Mouse (Mus musculus) cerebellum, adult 8-10 months (tissue): ENCODE measurements at regions not wholly inside any gene's neighbourhood (a gene's known extent, or its start where the extent isn't known, plus 50 kb on each side); places are given as distances from the start of the nearest gene placed in this dataset.

Experiments used
- DNase-seq: peaks from one replicate; pipeline ENCODE4 v3.0.0; 2022

- no peak for DNase-seq
These were observed 200.6 kb downstream of the Xxylt1 start for GRCm38 (mm10) chr16:30880682-30881081.

DNA sequence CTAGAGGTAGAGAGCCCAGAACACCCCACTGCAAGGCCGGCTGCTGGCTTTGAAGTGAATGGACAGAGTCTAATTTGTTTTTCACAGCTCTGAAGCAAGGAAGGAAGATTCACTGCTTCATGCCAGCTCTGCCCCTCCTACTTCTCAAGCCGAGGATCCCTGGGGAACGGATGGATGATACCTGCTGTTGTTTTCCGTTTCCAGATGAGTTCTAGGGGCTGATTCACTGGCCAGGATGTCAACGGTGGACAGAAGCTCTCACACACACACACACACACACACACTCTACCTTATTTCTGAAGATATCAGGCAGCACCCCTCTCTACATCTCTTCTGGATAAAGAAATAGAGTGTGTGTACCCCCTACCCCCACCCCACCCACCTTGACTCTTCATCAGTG, 200.0 kb downstream of the Xxylt1 start:
- DNase-seq, result no peak

DNA sequence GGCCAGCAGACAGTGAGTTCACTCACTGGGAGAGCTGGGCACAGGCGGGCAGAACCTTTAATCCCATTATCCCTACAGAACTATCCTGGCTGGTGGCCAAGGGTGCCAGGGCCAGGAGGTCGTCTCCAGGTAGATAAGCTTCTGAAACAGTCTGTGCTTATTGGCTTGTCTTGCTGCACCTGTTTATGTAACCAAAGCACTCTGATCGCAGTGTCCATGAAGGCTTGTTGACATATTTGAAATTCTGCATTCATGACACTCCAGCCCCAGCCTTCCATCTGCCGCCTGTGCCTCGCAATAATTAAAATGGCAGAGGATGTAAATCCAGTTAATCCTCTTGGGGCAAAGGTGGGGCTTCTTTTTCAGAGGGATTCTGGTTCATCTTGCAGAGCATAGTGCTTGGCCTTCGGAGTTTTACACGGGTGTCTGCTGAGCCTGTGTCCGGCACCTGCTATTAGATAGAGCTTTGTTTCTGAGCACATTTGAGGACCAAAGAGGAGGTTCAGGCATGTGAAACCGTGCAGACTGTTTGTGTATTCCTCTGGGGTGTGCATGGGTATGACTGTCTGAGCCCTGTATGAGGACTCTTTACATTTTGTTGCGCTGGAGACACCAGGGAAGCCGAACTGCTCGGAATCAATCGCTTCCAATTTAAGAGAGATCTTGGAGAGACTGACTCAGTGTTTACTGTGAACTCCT, 197.6 kb downstream of the Xxylt1 start:
- no peak for DNase-seq

- no peak for DNase-seq
These were observed 197.1 kb downstream of the Xxylt1 start for GRCm38 (mm10) chr16:30884189-30884551.

DNA sequence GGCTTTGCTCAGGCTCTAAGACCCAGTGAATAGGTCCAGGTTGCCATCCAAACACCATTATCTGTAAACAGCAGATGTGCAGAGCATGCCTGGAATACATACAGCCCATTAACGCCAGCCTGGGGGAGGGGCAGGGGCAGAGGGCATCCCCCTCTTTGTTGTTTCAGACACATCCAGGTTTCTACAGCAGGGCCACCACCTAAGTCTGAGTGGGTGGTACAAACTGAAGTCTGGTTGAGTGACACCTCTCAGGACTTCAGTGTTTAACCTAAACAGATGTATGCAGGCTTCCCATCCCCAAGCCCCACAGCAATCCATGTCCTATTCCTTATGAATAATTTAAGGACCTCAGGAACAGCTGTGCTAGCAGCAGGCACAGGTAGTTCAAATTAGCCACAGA, 194.2 kb downstream of the Xxylt1 start:
- DNase-seq, result no peak

DNA sequence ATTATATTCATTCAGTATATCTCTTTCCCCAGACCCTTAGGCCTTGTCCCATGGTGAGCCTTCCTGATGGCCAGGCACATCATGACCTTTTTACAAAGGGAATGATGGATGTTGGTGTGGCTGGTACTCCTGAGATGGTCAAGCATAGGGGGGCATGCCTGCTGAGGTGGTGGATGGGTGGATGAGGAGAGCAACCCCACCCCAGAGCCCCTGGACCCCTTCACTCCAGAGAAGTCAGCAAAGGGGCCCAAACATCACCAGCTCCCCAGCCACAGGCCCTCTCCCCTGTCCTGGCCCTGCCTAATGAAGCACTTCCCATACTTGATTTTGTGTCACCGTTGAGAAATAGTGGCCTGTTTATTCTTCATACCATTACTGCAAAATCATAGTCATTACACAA, 193.7 kb downstream of the Xxylt1 start:
- no peak for DNase-seq

- DNase-seq, result no peak
These were observed 192.5 kb downstream of the Xxylt1 start for GRCm38 (mm10) chr16:30888556-30889323.

- DNase-seq, result no peak
These were observed 188.6 kb downstream of the Xxylt1 start for GRCm38 (mm10) chr16:30892606-30893005.

GRCm38 (mm10) chr16:30894086-30894485, 187.1 kb downstream of the Xxylt1 start:
- DNase-seq, result no peak

GRCm38 (mm10) chr16:30895021-30895420, 186.2 kb downstream of the Xxylt1 start:
- DNase-seq, result no peak

DNA sequence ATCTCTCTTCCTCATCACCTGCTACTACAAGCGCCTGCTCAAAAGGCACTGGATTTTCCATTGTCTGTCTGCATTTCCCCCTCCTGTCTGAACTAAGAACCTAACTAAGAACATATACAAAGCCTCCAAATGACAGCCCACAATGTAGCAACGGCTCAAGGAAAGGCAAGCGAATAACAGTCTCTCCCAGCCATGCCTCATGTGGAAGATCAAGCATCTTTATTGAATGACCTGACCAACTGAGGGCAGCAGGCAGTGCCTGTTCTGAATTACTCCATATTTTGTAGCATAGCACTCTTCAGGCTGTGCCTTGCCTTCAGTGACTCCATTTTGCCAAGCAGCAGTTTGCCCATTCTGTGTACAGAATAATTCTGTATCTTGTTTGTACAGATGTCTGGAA, 183.9 kb downstream of the Xxylt1 start:
- no peak for DNase-seq

DNA sequence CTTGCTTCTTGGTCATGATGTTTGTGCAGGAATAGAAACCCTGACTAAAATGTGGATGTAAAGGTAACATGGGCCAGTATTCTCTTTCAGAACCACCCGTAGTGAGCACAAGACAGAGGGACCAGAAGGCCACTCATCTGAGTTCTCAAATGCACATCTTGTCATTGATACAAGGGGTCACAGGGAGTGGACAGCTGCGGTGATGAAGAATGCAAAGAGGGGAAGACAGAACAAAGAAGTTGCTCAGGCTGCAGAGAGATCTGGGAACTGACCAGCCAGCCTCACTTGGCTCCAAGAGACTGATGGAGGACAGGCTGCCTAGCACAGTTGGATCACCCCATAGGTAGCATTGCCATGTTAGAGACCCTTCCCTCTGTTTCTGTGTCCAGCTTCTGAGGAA, 181.1 kb downstream of the Xxylt1 start:
- no peak for DNase-seq

DNA sequence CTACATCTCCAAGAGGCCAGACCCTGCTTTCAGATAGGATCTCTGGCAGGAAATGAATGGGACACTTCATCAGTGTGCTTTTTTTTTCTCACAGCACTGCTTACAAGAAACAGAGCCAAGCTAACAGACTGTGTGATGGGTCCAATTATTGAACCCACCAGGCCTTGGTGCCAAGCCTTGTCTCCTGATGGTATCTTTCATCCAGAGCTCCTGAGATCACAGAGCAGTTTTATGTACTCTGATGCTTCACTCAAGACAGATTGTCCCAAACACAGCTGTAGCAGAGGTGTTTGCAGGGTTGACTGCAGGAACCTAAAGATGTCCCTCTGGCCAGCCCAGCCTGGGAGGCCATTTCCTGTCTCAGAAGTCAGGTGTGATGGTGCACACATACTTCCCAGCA, 179.9 kb downstream of the Xxylt1 start:
- DNase-seq, result no peak
